Mouse (Mus musculus): ENCODE measurements around the gene Fbrs. TPM values are rescaled to one million over a fixed set of nuclear protein-coding genes. Genes with fewer than 3 reads are reported as not detected.
"Not testable (repeated sequence)": the region's sequence is repeated elsewhere in the genome, so short reads cannot be mapped to it uniquely, and the experiment has no call there.

Gene Fbrs
- polyA plus RNA-seq, 1 experiment from 2014 or later = 18.5 TPM

- Histone ChIP-seq H3K4me1 (ENCODE audit: control insufficient read depth, insufficient read depth, low read length) (no peaks in the 10 kb centered on the region), H3K36me3 (ENCODE audit: control insufficient read depth, insufficient read depth, low read length) (no peaks in the 10 kb centered on the region), H3K9ac (replicated peaks; ENCODE audit: low read depth, low read length) (no peak overlapping the region), H3K27me3 (ENCODE audit: control insufficient read depth, insufficient read depth, low read length) (no peaks in the 10 kb centered on the region), H3K4me3 (ENCODE audit: low read depth, low read length) (no peak overlapping the region), H3K27ac (ENCODE audit: low read length) (no peak overlapping the region), H3K9me3 (ENCODE audit: control insufficient read depth, low read depth, low read length) (no peaks in the 10 kb centered on the region), H3K4me2 (replicated peaks; ENCODE audit: low read depth, low read length) (no peak overlapping the region)
- no peak for ATAC-seq (ENCODE audit: insufficient number of reproducible peaks, insufficient read depth, low FRiP score, low read depth)
- 94% methylated on average over 3 of the region's 3 CpGs for WGBS
These were observed 29.3 kb downstream of the Fbrs start for GRCm38 (mm10) chr7:127508291-127508690.

- not testable (repeated sequence) for H3K4me3 ChIP-seq (ENCODE audit: low read depth, low read length); H3K27me3 ChIP-seq (ENCODE audit: control insufficient read depth, insufficient read depth, low read length); H3K36me3 ChIP-seq (ENCODE audit: control insufficient read depth, insufficient read depth, low read length); H3K9ac ChIP-seq (replicated peaks; ENCODE audit: low read depth, low read length); H3K9me3 ChIP-seq (ENCODE audit: control insufficient read depth, low read depth, low read length); H3K4me1 ChIP-seq (ENCODE audit: control insufficient read depth, insufficient read depth, low read length); H3K27ac ChIP-seq (ENCODE audit: low read length); H3K4me2 ChIP-seq (replicated peaks; ENCODE audit: low read depth, low read length); ATAC-seq (ENCODE audit: insufficient number of reproducible peaks, insufficient read depth, low FRiP score, low read depth)
- 97% methylated on average over 3 of the region's 4 CpGs for WGBS
These were observed 30.8 kb downstream of the Fbrs start for GRCm38 (mm10) chr7:127509830-127510229.

- Histone ChIP-seq H3K27me3 (ENCODE audit: control insufficient read depth, insufficient read depth, low read length) (no peaks in the 10 kb centered on the region), H3K4me3 (ENCODE audit: low read depth, low read length) (peak overlapping the region; percentile 71), H3K4me1 (ENCODE audit: control insufficient read depth, insufficient read depth, low read length) (peaks cover 6% of the 10 kb centered on the region; the same call in 1 of the 2 replicates), H3K9me3 (ENCODE audit: control insufficient read depth, low read depth, low read length) (no peaks in the 10 kb centered on the region), H3K9ac (replicated peaks; ENCODE audit: low read depth, low read length) (0 out of 2 replicates have a peak overlapping the region, but pooled peaks have one; percentile 81), H3K27ac (ENCODE audit: low read length) (peak overlapping the region; percentile 97), H3K4me2 (replicated peaks; ENCODE audit: low read depth, low read length) (peak overlapping the region; percentile 50), H3K36me3 (ENCODE audit: control insufficient read depth, insufficient read depth, low read length) (peaks cover 9% of the 10 kb centered on the region)
- ATAC-seq (ENCODE audit: insufficient number of reproducible peaks, insufficient read depth, low FRiP score, low read depth) = no peak
- WGBS = 26% methylated on average over 8 of the region's 8 CpGs
These were observed 32.2 kb downstream of the Fbrs start for GRCm38 (mm10) chr7:127511241-127511640.

- WGBS = under 1% methylated on average over 34 of the region's 37 CpGs
- Histone ChIP-seq H3K9me3 (ENCODE audit: control insufficient read depth, low read depth, low read length) (no peaks in the 10 kb centered on the region), H3K27ac (ENCODE audit: low read length) (peak within 1 kb of the TSS; percentile 97), H3K4me1 (ENCODE audit: control insufficient read depth, insufficient read depth, low read length) (peaks cover 6% of the 10 kb centered on the region; the same call in 1 of the 2 replicates), H3K36me3 (ENCODE audit: control insufficient read depth, insufficient read depth, low read length) (peaks cover 13% of the 10 kb centered on the region), H3K27me3 (ENCODE audit: control insufficient read depth, insufficient read depth, low read length) (no peaks in the 10 kb centered on the region), H3K4me2 (replicated peaks; ENCODE audit: low read depth, low read length) (peak within 1 kb of the TSS; percentile 52), H3K9ac (replicated peaks; ENCODE audit: low read depth, low read length) (peak within 1 kb of the TSS; percentile 81), H3K4me3 (ENCODE audit: low read depth, low read length) (peak within 1 kb of the TSS; percentile 71)
- ATAC-seq (ENCODE audit: insufficient number of reproducible peaks, insufficient read depth, low FRiP score, low read depth) = peak; percentile 97
These were observed 32.8 kb downstream of the Fbrs start, which contains the start of gene Srcap for GRCm38 (mm10) chr7:127511808-127512230. TSS of gene Srcap (plus strand) at chr7:127511983.

GRCm38 (mm10) chr7:127512231-127513015, 33.4 kb downstream of the Fbrs start:
- under 1% methylated on average over 79 of the region's 93 CpGs for WGBS
- H3K4me1 ChIP-seq (ENCODE audit: control insufficient read depth, insufficient read depth, low read length) = peaks cover 6% of the 10 kb centered on the region; the same call in 1 of the 2 replicates
- H3K36me3 ChIP-seq (ENCODE audit: control insufficient read depth, insufficient read depth, low read length) = peaks cover 20% of the 10 kb centered on the region
- H3K27ac ChIP-seq (ENCODE audit: low read length) = peak overlapping the region; percentile 97
- peak overlapping the region; percentile 71 for H3K4me3 ChIP-seq (ENCODE audit: low read depth, low read length)
- peak overlapping the region; percentile 81 for H3K9ac ChIP-seq (replicated peaks; ENCODE audit: low read depth, low read length)
- no peaks in the 10 kb centered on the region for H3K27me3 ChIP-seq (ENCODE audit: control insufficient read depth, insufficient read depth, low read length)
- H3K4me2 ChIP-seq (replicated peaks; ENCODE audit: low read depth, low read length) = peak overlapping the region; percentile 52
- no peaks in the 10 kb centered on the region for H3K9me3 ChIP-seq (ENCODE audit: control insufficient read depth, low read depth, low read length)
- peak; percentile 84 for ATAC-seq (ENCODE audit: insufficient number of reproducible peaks, insufficient read depth, low FRiP score, low read depth)

GRCm38 (mm10) chr7:127513016-127513390, 34.0 kb downstream of the Fbrs start:
- no peak for ATAC-seq (ENCODE audit: insufficient number of reproducible peaks, insufficient read depth, low FRiP score, low read depth)

GRCm38 (mm10) chr7:127513781-127514180, 34.8 kb downstream of the Fbrs start:
- H3K4me1 ChIP-seq (ENCODE audit: control insufficient read depth, insufficient read depth, low read length) = peaks cover 6% of the 10 kb centered on the region; the same call in 1 of the 2 replicates
- H3K36me3 ChIP-seq (ENCODE audit: control insufficient read depth, insufficient read depth, low read length) = peaks cover 30% of the 10 kb centered on the region
- H3K9ac ChIP-seq (replicated peaks; ENCODE audit: low read depth, low read length) = no peak overlapping the region; the same call in 1 of the 2 replicates
- ATAC-seq (ENCODE audit: insufficient number of reproducible peaks, insufficient read depth, low FRiP score, low read depth) = no peak
- H3K4me3 ChIP-seq (ENCODE audit: low read depth, low read length) = peak overlapping the region; percentile 71; the same call in 1 of the 2 replicates
- WGBS = 70% methylated on average over 3 of the region's 3 CpGs
- H3K27me3 ChIP-seq (ENCODE audit: control insufficient read depth, insufficient read depth, low read length) = no peaks in the 10 kb centered on the region
- H3K27ac ChIP-seq (ENCODE audit: low read length) = 0 out of 2 replicates have a peak overlapping the region, but pooled peaks have one; percentile 29
- H3K9me3 ChIP-seq (ENCODE audit: control insufficient read depth, low read depth, low read length) = no peaks in the 10 kb centered on the region
- peak overlapping the region; percentile 52 for H3K4me2 ChIP-seq (replicated peaks; ENCODE audit: low read depth, low read length)

More at GRCm38 (mm10) chr7:127513016-127513390, 34.0 kb downstream of the Fbrs start:
- peaks cover 25% of the 10 kb centered on the region for H3K36me3 ChIP-seq (ENCODE audit: control insufficient read depth, insufficient read depth, low read length)
- peak overlapping the region; percentile 52 for H3K4me2 ChIP-seq (replicated peaks; ENCODE audit: low read depth, low read length)
- no peaks in the 10 kb centered on the region for H3K9me3 ChIP-seq (ENCODE audit: control insufficient read depth, low read depth, low read length)
- no peaks in the 10 kb centered on the region for H3K27me3 ChIP-seq (ENCODE audit: control insufficient read depth, insufficient read depth, low read length)
- H3K27ac ChIP-seq (ENCODE audit: low read length) = peak overlapping the region; percentile 97
- peak overlapping the region; percentile 71 for H3K4me3 ChIP-seq (ENCODE audit: low read depth, low read length)
- 32% methylated on average over 8 of the region's 8 CpGs for WGBS
- peaks cover 6% of the 10 kb centered on the region; the same call in 1 of the 2 replicates for H3K4me1 ChIP-seq (ENCODE audit: control insufficient read depth, insufficient read depth, low read length)
- H3K9ac ChIP-seq (replicated peaks; ENCODE audit: low read depth, low read length) = peak overlapping the region; percentile 81; the same call in 1 of the 2 replicates

GRCm38 (mm10) chr7:127515846-127516245, 36.8 kb downstream of the Fbrs start:
- no peak overlapping the region for H3K4me2 ChIP-seq (replicated peaks; ENCODE audit: low read depth, low read length)
- peaks cover 6% of the 10 kb centered on the region; the same call in 1 of the 2 replicates for H3K4me1 ChIP-seq (ENCODE audit: control insufficient read depth, insufficient read depth, low read length)
- WGBS = 93% methylated on average over 7 of the region's 7 CpGs
- H3K36me3 ChIP-seq (ENCODE audit: control insufficient read depth, insufficient read depth, low read length) = peaks cover 46% of the 10 kb centered on the region
- no peak overlapping the region for H3K9ac ChIP-seq (replicated peaks; ENCODE audit: low read depth, low read length)
- no peak overlapping the region for H3K27ac ChIP-seq (ENCODE audit: low read length)
- ATAC-seq (ENCODE audit: insufficient number of reproducible peaks, insufficient read depth, low FRiP score, low read depth) = no peak
- no peaks in the 10 kb centered on the region for H3K27me3 ChIP-seq (ENCODE audit: control insufficient read depth, insufficient read depth, low read length)
- no peaks in the 10 kb centered on the region for H3K9me3 ChIP-seq (ENCODE audit: control insufficient read depth, low read depth, low read length)
- H3K4me3 ChIP-seq (ENCODE audit: low read depth, low read length) = no peak overlapping the region
